13 mouse cellular contexts compared by ENCODE assay signal in genomic region chr4:100335168-100335567, GRCm38 (mm10).
"Had no signal": no experiment of that assay in that cellular context is flagged by ENCODE, and none has a peak within 500 bp of the region (broad histone marks: within the 10 kb centered on the region; RNA-seq: fewer than 3 reads in every experiment).

No protein-coding gene starts in this region.

- H3K36me3 ChIP-seq: kidney, embryonic 15.5 days; liver, embryonic 15.5 days had no signal

- H3K4me2 ChIP-seq: kidney, embryonic 15.5 days; liver, embryonic 15.5 days had no signal

- H3K9ac ChIP-seq: kidney, embryonic 15.5 days; liver, embryonic 15.5 days had no signal

- ATAC-seq: lung, postnatal 0 days had no signal

- H3K27me3 ChIP-seq: kidney, embryonic 15.5 days; liver, embryonic 15.5 days had no signal

- H3K4me3 ChIP-seq: kidney, embryonic 15.5 days; liver, embryonic 15.5 days had no signal

- H3K27ac ChIP-seq: kidney, embryonic 15.5 days; liver, embryonic 15.5 days; stomach, postnatal 0 days had no signal

- DNase-seq: kidney, adult 18-20 months; kidney, postnatal 25 days; layer of hippocampus, postnatal 36 days; liver; lung, adult 2 months; lung, postnatal 36 days; right cerebral cortex, adult 18-20 months; right cerebral cortex, postnatal 25 days; thymus, postnatal 4 days had no signal

- H3K9me3 ChIP-seq: kidney, embryonic 15.5 days; liver, embryonic 15.5 days had no signal

- H3K4me1 ChIP-seq: liver, embryonic 15.5 days had no signal
